Mouse (Mus musculus): ENCODE data around the gene Slc1a2.

- TF ChIP-seq CTCF (IDR thresholded peaks at IDR 0.05; ENCODE audit: control insufficient read depth, insufficient read depth, insufficient read length), result no peak
- TF ChIP-seq MAX (IDR thresholded peaks at IDR 0.05), result no peak
- no peak for TF ChIP-seq CEBPB (IDR thresholded peaks at IDR 0.05; ENCODE audit: low read depth)
Observed at GRCm38 (mm10) chr2:102681351-102681750, 22.9 kb downstream of the Slc1a2 start.
